Mouse (Mus musculus) limb, embryonic 13.5 days (tissue): ENCODE results near the gene Tnfsf13b. TPM values are rescaled to one million over a fixed set of nuclear protein-coding genes. Genes with fewer than 3 reads are reported as not detected.

Experiments used
- ATAC-seq: fragments of 200-750 bp; cut with Nextera tagmentation; 2 replicates; pipeline ENCODE4 v1.8.0; 2017; ENCODE audit warnings: low read depth, moderate number of reproducible peaks, moderate TSS enrichment; ENCODE audit not compliant: low FRiP score
- H3K27ac ChIP-seq: fragments of 300-500 bp; sonication (generic); 2 replicates; pipeline ENCODE4 v1.5.1; 2015; ENCODE audit warnings: inconsistent platforms, mild to moderate bottlenecking, moderate library complexity
- H3K27me3 ChIP-seq: fragments of 300-500 bp; sonication (generic); 2 replicates; pipeline ENCODE4 v1.6.1; 2015; ENCODE audit warnings: mild to moderate bottlenecking, inconsistent platforms
- H3K36me3 ChIP-seq: fragments of 300-500 bp; sonication (generic); 2 replicates; pipeline ENCODE4 v1.6.1; 2015; ENCODE audit warnings: inconsistent platforms, mild to moderate bottlenecking, moderate library complexity
- H3K4me1 ChIP-seq: fragments of 300-500 bp; sonication (generic); 2 replicates; pipeline ENCODE4 v1.6.1; 2015; ENCODE audit warnings: inconsistent platforms
- H3K4me2 ChIP-seq: fragments of 300-500 bp; sonication (generic); replicated peaks from 2 replicates; pipeline ENCODE4 v1.6.1; 2015; ENCODE audit warnings: inconsistent platforms, mild to moderate bottlenecking, moderate library complexity
- H3K4me3 ChIP-seq: fragments of 300-500 bp; sonication (generic); 2 replicates; pipeline ENCODE4 v1.5.1; 2015; ENCODE audit warnings: moderate library complexity, mild to moderate bottlenecking, inconsistent platforms
- H3K9ac ChIP-seq: fragments of 300-500 bp; sonication (generic); 2 replicates; pipeline ENCODE4 v1.6.1; 2015; ENCODE audit warnings: mild to moderate bottlenecking, inconsistent platforms
- H3K9me3 ChIP-seq: fragments of 300-500 bp; sonication (generic); 2 replicates; pipeline ENCODE4 v1.6.1; 2016; ENCODE audit warnings: inconsistent platforms
- WGBS: fragments of 180-500 bp; shearing (Covaris S2); methylation state at CpG from one replicate; pipeline ENCODE4 v1.1.7; 2015; 5-methylcytosine and 5-hydroxymethylcytosine counted together
- polyA plus RNA-seq: library from polyadenylated mRNA; unstranded; fragments of >200 nt; fragmentation: Nextera tagmentation; extraction: Ambion mirVana; gene quantifications from 2 replicates; pipeline ENCODE4 v1.2.1, GENCODE M21; 2015

Tnfsf13b gene
- polyA plus RNA-seq, 1 experiment from 2014 or later: 2.3 TPM

DNA sequence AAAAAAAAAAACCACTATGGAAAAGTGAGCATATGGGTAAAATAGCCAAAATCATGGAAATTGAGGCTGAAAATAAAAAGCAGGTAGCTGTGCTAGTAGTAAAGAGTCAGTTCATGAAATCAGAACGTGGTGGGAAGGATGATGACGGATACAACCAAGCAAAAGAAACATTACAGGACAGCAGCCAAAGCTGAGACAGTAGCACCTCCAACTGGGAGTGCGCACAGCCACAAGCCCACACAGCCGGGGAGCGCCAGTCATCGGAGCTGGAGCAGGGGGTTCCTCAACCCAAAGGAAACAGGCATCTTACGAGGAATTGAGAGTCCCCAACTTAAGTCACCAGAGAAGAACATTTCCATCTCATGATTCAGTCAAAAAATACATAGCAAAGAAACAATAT is 2.2 kb upstream of the Tnfsf13b start:
- WGBS: 72% methylated on average over 7 of the region's 7 CpGs
- Histone ChIP-seq H3K27me3 (peaks cover 19% of the 10 kb centered on the region; the same call in 1 of the 2 replicates), H3K36me3 (no peaks in the 10 kb centered on the region), H3K4me1 (peaks cover 15% of the 10 kb centered on the region), H3K4me2 (no peak overlapping the region), H3K4me3 (no peak overlapping the region), H3K27ac (no peak overlapping the region), H3K9me3 (no peaks in the 10 kb centered on the region), H3K9ac (no peak overlapping the region)
- no peak for ATAC-seq

DNA sequence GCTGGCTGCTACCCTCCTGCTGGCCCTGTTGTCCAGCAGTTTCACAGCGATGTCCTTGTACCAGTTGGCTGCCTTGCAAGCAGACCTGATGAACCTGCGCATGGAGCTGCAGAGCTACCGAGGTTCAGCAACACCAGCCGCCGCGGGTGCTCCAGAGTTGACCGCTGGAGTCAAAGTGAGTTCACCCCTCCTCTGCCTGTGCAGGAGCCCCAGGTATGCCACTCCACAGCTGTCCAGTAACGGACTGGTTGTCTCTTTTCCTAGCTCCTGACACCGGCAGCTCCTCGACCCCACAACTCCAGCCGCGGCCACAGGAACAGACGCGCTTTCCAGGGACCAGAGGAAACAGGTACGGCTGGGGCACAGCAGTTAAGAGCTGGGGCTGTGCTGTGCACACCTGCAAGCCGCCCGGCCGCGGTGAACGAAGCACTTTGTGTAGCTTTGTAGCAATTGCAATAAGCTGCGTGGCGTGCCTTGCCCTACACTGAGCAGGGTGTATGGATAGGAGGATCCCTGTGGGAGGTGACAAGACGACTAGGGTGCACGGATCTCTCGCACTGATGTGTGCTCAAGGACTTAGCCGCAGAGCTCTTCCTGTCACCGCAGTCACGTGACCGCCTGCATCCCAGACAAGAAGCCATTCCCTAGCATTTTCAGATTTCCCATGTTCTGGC is 856 bp downstream of the Tnfsf13b start:
- 5% methylated on average over 29 of the region's 29 CpGs for WGBS
- ATAC-seq: peak; percentile 72; the same call in 1 of the 2 replicates
- peak overlapping the region; percentile 46 for H3K9ac ChIP-seq

DNA sequence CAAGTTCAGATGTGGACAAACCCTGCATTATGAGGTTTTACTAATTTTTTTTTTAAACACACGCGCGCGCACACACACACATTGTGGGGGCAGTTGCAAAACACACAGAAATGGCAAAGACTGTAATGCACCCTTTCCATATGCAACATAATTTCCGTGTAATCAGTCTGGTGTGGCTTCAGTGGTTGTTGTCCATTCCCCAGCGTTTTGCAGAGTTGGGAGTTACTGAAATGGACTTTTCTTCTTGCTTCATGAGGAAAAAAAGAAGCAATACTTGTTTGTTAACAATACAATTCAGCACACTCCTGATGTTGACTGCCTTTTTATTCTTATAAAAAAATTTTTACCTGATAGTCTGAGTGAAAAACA is 1.4 kb downstream of the Tnfsf13b start:
- no peak overlapping the region for H3K9ac ChIP-seq
- no peaks in the 10 kb centered on the region for H3K9me3 ChIP-seq
- no peak for ATAC-seq
- H3K4me1 ChIP-seq: peaks cover 15% of the 10 kb centered on the region
- peak overlapping the region; percentile 43 for H3K4me3 ChIP-seq
- no peak overlapping the region for H3K27ac ChIP-seq
- H3K36me3 ChIP-seq: no peaks in the 10 kb centered on the region
- H3K27me3 ChIP-seq: peaks cover 19% of the 10 kb centered on the region; the same call in 1 of the 2 replicates
- peak overlapping the region; percentile 73 for H3K4me2 ChIP-seq
- WGBS: 38% methylated on average over 6 of the region's 6 CpGs

More for the DNA sequence above, 856 bp downstream of the Tnfsf13b start:
- H3K27ac ChIP-seq: no peak overlapping the region
- H3K36me3 ChIP-seq: no peaks in the 10 kb centered on the region
- H3K9me3 ChIP-seq: no peaks in the 10 kb centered on the region
- peak overlapping the region; percentile 43 for H3K4me3 ChIP-seq
- peaks cover 15% of the 10 kb centered on the region for H3K4me1 ChIP-seq
- peak overlapping the region; percentile 73 for H3K4me2 ChIP-seq
- H3K27me3 ChIP-seq: peaks cover 19% of the 10 kb centered on the region; the same call in 1 of the 2 replicates

DNA sequence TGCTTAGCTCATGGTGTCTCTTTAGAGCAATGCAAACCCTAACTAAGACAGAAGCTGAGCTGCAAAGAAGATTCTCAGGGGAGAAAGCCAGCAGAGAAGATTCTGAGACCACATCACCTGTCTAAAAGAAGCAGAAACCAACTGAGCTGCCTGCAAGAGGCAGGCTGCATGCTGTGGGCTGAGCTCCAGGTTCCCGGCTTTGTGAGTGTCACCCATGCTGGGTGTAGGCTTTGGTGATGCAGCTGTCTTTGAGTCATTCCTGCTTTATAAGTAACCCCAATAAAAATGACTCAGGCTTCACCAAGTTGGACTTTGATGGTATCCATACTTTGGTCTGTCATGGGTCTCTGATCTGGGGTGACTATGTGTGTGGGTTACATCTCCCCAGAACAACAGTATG is 10.0 kb downstream of the Tnfsf13b start:
- Histone ChIP-seq H3K9me3 (no peaks in the 10 kb centered on the region), H3K4me1 (peaks cover 4% of the 10 kb centered on the region; the same call in 1 of the 2 replicates), H3K27me3 (no peaks in the 10 kb centered on the region), H3K4me3 (no peak overlapping the region), H3K27ac (no peak overlapping the region), H3K9ac (no peak overlapping the region), H3K36me3 (no peaks in the 10 kb centered on the region), H3K4me2 (no peak overlapping the region)
- 85% methylated on average over 1 of the region's 1 CpGs for WGBS
- no peak for ATAC-seq

DNA sequence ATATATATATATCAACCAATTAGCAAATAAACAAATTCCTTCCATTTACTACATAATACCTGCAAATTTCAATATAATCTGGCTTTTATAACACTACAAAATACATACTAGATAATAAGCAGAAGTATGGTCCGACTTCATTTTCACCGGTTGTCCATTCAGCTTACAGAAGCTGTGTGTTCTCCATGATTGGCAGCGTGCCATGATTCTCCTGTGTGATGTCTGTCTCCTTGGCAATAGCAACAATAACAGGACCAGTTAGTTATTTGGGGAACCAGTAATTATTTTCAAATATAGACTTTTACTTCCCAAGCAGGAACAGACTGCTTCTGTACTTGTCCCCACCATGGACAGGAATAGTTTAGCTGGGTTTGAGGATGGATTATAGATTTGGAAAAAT is 11.0 kb downstream of the Tnfsf13b start:
- H3K27ac ChIP-seq: no peak overlapping the region
- no peaks in the 10 kb centered on the region for H3K27me3 ChIP-seq
- H3K9ac ChIP-seq: no peak overlapping the region
- H3K36me3 ChIP-seq: no peaks in the 10 kb centered on the region
- no peak for ATAC-seq
- H3K4me2 ChIP-seq: no peak overlapping the region
- no peaks in the 10 kb centered on the region for H3K9me3 ChIP-seq
- H3K4me1 ChIP-seq: peaks cover 4% of the 10 kb centered on the region; the same call in 1 of the 2 replicates
- H3K4me3 ChIP-seq: no peak overlapping the region
- WGBS: 75% methylated on average over 3 of the region's 3 CpGs

DNA sequence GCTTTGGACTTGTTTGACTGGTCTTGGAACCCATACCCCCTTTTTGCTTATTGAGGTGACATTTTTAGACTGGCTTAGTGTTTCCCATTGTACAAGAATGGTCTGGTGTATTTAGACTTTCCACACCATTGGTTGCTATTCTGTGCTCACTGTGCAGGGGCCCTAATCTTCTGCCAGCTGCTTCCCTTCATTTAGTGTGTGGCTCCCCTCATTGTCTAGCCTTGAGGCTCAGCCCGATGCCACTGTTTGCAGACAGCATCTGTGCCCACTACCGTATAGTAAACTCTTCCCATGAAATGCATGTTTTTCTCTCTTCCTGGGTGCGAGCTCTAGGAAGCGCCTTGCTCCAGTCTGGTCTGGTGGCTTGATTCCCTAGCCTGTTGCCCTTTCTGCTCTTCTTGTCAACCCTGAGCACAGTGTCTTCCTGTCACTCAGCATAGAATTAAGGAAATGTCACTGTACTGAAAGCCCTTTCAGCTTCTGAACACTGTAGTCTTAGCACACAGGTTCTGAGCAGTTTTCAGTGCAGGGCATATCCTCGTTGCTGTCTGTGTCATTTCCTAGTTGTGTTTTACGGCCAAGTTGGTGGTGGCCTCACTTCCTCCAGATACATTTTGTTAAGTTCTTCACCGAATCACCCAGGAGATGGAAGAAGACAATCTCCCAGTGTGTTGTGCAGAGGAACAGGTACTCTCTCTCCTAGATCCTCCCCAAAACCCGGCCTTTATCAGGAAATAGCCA is 24.2 kb downstream of the Tnfsf13b start:
- no peak overlapping the region for H3K4me2 ChIP-seq
- no peak for ATAC-seq
- no peak overlapping the region for H3K9ac ChIP-seq
- H3K36me3 ChIP-seq: no peaks in the 10 kb centered on the region
- no peaks in the 10 kb centered on the region for H3K27me3 ChIP-seq
- H3K9me3 ChIP-seq: no peaks in the 10 kb centered on the region
- no peak overlapping the region for H3K27ac ChIP-seq
- no peak overlapping the region for H3K4me3 ChIP-seq
- H3K4me1 ChIP-seq: no peaks in the 10 kb centered on the region
- 78% methylated on average over 8 of the region's 8 CpGs for WGBS

DNA sequence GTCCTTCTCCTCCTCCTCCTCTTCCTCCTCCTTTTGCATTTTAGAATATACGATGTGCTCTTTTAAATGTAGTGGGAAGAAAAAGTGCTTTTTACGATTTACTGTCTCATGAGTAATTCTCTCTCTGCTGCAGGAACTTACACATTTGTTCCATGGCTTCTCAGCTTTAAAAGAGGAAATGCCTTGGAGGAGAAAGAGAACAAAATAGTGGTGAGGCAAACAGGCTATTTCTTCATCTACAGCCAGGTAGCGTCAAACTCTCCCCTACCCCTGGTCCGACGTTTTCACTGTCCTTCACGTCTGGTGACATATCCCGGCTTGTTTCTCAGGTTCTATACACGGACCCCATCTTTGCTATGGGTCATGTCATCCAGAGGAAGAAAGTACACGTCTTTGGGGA is 24.9 kb downstream of the Tnfsf13b start:
- 77% methylated on average over 9 of the region's 9 CpGs for WGBS
- Histone ChIP-seq H3K27ac (no peak overlapping the region), H3K4me2 (no peak overlapping the region), H3K4me1 (no peaks in the 10 kb centered on the region), H3K4me3 (no peak overlapping the region), H3K36me3 (no peaks in the 10 kb centered on the region), H3K9ac (no peak overlapping the region), H3K9me3 (no peaks in the 10 kb centered on the region), H3K27me3 (no peaks in the 10 kb centered on the region)
- no peak for ATAC-seq

DNA sequence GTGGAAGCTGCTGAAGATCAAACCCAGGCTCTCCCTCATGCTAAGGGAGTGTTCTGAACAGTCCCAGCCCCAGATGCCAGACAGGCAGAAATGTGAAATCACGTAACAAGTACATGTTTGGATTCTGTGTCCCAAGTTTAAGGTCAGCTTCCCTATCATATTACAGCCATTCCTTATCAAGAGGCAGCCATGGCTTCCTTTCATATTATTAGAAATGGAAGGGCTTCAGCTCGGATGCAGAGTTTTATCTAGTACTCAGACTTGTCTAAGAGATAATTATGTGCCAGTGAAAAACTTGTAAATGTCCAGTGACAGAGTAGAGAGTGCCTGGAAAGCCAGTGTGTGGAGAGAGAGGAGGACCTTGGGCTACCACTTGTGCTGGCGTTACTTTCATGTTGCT is 34.6 kb downstream of the Tnfsf13b start:
- WGBS: 70% methylated on average over 3 of the region's 3 CpGs

DNA sequence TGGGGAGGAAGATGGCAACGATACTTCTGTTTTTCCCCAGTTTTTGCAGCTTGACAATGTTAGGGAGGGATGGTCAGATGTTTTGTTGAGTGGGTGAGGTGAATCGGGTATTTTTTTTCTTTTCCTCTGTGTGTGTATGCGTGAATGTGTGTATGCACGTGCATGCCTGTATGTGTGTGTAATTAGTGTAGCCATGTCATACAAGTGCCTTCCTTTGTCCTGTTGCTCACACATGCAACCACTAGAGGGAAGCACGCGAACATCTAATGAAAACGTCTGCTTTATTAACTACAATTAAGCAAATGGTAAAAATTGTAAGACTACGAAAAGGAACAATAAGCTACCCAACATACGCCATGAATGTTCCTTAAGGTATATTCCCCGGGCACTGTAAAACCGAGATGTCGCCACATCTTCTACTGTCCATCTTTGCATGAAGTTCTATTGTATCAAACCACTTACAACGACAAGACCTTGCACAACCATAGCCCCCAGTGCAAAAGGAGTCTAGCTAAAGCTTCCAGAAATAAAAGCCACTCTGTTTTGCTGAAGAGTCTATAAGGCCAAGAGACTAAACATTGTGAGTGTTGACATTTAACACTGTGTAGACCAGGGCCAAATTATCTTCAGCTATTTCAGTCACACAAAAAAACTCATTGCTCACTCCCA is 37.7 kb downstream of the Tnfsf13b start:
- peaks cover 8% of the 10 kb centered on the region for H3K27me3 ChIP-seq
- no peaks in the 10 kb centered on the region for H3K9me3 ChIP-seq
- no peaks in the 10 kb centered on the region for H3K4me1 ChIP-seq
- no peak overlapping the region for H3K4me2 ChIP-seq
- no peaks in the 10 kb centered on the region for H3K36me3 ChIP-seq
- no peak overlapping the region for H3K4me3 ChIP-seq
- WGBS: 57% methylated on average over 13 of the region's 13 CpGs
- H3K9ac ChIP-seq: no peak overlapping the region
- no peak for ATAC-seq
- no peak overlapping the region for H3K27ac ChIP-seq

More for the DNA sequence above, 34.6 kb downstream of the Tnfsf13b start:
- H3K36me3 ChIP-seq: no peaks in the 10 kb centered on the region
- H3K27ac ChIP-seq: no peak overlapping the region
- no peaks in the 10 kb centered on the region for H3K9me3 ChIP-seq
- ATAC-seq: no peak
- H3K4me2 ChIP-seq: no peak overlapping the region
- H3K4me1 ChIP-seq: no peaks in the 10 kb centered on the region
- H3K27me3 ChIP-seq: peaks cover 4% of the 10 kb centered on the region; the same call in 1 of the 2 replicates
- H3K4me3 ChIP-seq: no peak overlapping the region
- no peak overlapping the region for H3K9ac ChIP-seq

DNA sequence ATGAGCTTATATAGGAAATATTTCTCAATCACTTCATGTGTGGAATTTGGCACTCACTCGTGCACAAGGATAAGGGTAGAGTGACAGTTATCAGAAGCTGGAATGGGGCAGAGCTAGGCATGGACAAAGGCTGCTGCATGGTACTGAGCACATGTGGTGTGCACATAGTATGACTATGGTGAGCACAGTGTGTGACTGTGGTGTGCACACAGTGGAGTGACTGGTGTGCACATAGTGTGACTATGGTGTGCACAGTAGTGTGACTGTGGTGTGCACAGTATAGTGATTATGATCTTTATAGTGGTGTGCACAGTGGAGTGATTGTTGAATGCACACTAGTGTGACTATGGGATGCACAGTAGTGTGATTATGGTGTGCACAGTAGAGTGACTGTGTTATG is 39.5 kb downstream of the Tnfsf13b start:
- H3K9ac ChIP-seq: no peak overlapping the region
- WGBS: 73% methylated on average over 1 of the region's 1 CpGs
- no peak overlapping the region for H3K4me3 ChIP-seq
- no peaks in the 10 kb centered on the region for H3K9me3 ChIP-seq
- no peak overlapping the region for H3K27ac ChIP-seq
- peaks cover 8% of the 10 kb centered on the region for H3K27me3 ChIP-seq
- no peaks in the 10 kb centered on the region for H3K36me3 ChIP-seq
- H3K4me2 ChIP-seq: no peak overlapping the region
- no peaks in the 10 kb centered on the region for H3K4me1 ChIP-seq
- ATAC-seq: no peak

DNA sequence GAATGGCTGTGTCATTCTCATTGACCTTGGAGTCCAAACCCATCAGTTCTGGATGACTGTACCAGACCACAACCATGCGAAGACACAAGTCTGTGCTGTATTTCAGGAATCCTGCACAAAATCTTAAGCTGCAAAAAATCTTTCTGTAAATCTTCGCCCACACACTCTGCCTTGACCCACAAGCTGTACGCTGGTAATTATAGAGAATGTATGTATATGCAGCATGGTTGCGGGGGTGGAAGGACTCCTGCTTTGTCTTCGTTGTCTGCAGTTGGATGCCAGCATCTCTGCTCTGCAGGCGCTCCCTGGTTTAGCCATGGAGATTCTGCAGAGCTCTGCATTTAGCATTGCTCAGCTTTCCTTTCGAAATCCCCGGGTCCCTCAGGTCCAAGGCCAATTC is 42.9 kb downstream of the Tnfsf13b start:
- Histone ChIP-seq H3K4me2 (no peak overlapping the region), H3K9ac (no peak overlapping the region), H3K27ac (no peak overlapping the region), H3K27me3 (peaks cover 8% of the 10 kb centered on the region; the same call in 1 of the 2 replicates), H3K36me3 (no peaks in the 10 kb centered on the region), H3K9me3 (no peaks in the 10 kb centered on the region), H3K4me1 (no peaks in the 10 kb centered on the region), H3K4me3 (no peak overlapping the region)
- no peak for ATAC-seq
- WGBS: 78% methylated on average over 8 of the region's 8 CpGs

DNA sequence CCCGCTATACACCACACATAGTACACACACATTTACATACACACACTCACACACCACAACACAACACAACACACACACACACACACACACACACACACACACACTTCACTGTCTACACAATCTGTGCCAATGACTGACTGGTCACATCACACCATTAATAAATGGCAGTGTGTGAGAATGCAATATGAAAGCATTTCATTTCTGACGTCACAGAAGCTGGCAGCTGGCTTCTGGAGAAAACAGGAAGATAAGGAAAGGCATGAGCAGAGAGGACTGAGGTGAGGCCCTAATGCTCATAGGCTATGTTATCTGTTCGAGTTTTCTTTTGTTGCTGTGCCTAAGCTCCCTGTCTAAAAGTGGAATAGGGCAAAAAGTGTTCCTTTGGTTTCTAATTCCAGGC is 45.3 kb downstream of the Tnfsf13b start:
- 58% methylated on average over 3 of the region's 3 CpGs for WGBS

More for the DNA sequence above, 45.3 kb downstream of the Tnfsf13b start:
- Histone ChIP-seq H3K4me1 (no peaks in the 10 kb centered on the region), H3K9ac (no peak overlapping the region), H3K4me2 (no peak overlapping the region), H3K4me3 (no peak overlapping the region), H3K9me3 (no peaks in the 10 kb centered on the region), H3K27me3 (peaks cover 12% of the 10 kb centered on the region), H3K36me3 (no peaks in the 10 kb centered on the region), H3K27ac (no peak overlapping the region)
- ATAC-seq: no peak
